Mouse (Mus musculus): ENCODE measurements around the gene Ctf2.

DNA sequence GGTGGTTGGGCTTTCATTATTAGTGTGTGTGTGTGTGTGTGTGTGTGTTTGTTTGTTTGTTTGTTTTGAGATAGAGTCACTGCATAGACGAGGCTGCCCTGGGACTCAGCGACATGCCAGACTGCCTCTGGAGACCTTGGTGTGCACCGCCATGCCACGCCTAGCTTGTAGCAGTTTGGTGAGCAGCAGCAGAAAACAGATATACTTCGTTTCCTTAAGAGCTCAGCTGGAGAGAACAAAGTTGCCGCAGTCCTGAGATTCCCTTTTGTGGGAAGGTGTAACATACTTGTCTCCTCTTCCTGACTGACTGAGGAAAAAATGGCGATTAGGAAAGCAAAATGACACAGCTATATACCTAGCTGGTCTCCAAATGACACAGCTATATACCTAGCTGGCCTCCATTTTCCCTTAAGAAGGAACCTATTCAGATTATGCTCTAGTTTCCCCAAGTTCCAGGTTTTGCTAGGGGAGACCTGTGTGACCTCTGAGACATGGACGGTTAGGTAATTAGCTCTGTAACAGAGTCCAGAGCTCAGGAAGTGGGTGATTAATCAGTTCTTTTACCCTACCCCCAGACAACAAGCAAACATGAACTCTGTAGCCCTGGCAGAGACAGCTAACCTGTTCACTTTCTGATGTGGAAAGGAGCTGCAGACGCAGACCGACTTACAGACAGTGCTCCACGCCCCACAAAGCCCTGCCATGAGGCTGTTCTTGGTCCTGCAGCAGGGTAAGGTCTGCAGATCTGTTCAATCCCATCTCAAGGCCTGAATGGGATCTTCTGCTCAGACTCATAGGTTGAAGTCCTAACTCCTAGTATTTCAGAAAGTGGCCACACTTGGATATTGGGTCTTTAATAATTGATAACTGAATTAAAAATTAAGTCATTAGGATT lies 59.8 kb downstream of the Ctf2 start:
- no peak for TF ChIP-seq CTCF (IDR thresholded peaks at IDR 0.05; ENCODE audit: low read depth)
- TF ChIP-seq EP300 (optimal IDR thresholded peaks at IDR 0.05), result no peak
